Mouse (Mus musculus) hindbrain, embryonic 14.5 days (tissue): ENCODE results near the gene Glmp. TPM values are rescaled to one million over a fixed set of nuclear protein-coding genes. Genes with fewer than 3 reads are reported as not detected.

Source experiments
- ATAC-seq: fragments of 200-750 bp; cut with Nextera tagmentation; 2 replicates; pipeline ENCODE4 v1.8.0; 2017; ENCODE audit warnings: moderate number of reproducible peaks, mild to moderate bottlenecking, moderate TSS enrichment, moderate library complexity; ENCODE audit not compliant: low FRiP score
- DNase-seq: peaks from one replicate; pipeline ENCODE4 v3.0.0-alpha.2; 2015; ENCODE audit warnings: low spot score
- H3K27ac ChIP-seq: fragments of 300-500 bp; sonication (generic); 2 replicates; pipeline ENCODE4 v1.5.1; 2014; ENCODE audit warnings: mild to moderate bottlenecking, moderate library complexity
- H3K27me3 ChIP-seq: fragments of 300-500 bp; sonication (generic); 2 replicates; pipeline ENCODE4 v1.6.1; 2014; ENCODE audit warnings: mild to moderate bottlenecking, low read length, mixed read lengths; ENCODE audit not compliant: control insufficient read depth, insufficient read depth
- H3K36me3 ChIP-seq: fragments of 300-500 bp; sonication (generic); replicated peaks from 2 replicates; pipeline ENCODE4 v1.6.1; 2014; ENCODE audit not compliant: control insufficient read depth, insufficient read depth
- H3K4me1 ChIP-seq: fragments of 300-500 bp; sonication (generic); replicated peaks from 2 replicates; pipeline ENCODE4 v1.6.1; 2014; ENCODE audit warnings: antibody characterized with exemption, low read length, mixed read lengths; ENCODE audit not compliant: control insufficient read depth, insufficient read depth
- H3K4me2 ChIP-seq: fragments of 300-500 bp; sonication (generic); replicated peaks from 2 replicates; pipeline ENCODE4 v1.6.1; 2014; ENCODE audit warnings: mild to moderate bottlenecking, moderate library complexity
- H3K4me3 ChIP-seq: fragments of 300-500 bp; sonication (generic); replicated peaks from 2 replicates; pipeline ENCODE4 v1.5.1; 2014; ENCODE audit warnings: mild to moderate bottlenecking, low read length
- H3K9ac ChIP-seq: fragments of 300-500 bp; sonication (generic); 2 replicates; pipeline ENCODE4 v1.6.1; 2014
- H3K9me3 ChIP-seq: fragments of 300-500 bp; sonication (generic); 2 replicates; pipeline ENCODE4 v1.6.1; 2016; ENCODE audit warnings: low read length; ENCODE audit not compliant: control insufficient read depth
- WGBS: fragments of 180-500 bp; shearing (Covaris S2); extraction: QIAGEN DNeasy Blood & Tissue Kit; methylation state at CpG from one replicate; pipeline ENCODE4 v1.1.7; 2014; 5-methylcytosine and 5-hydroxymethylcytosine counted together
- polyA plus RNA-seq: library from polyadenylated mRNA; unstranded; fragments of >200 nt; fragmentation: Nextera tagmentation; extraction: Ambion mirVana; gene quantifications from 2 replicates; pipeline ENCODE4 v1.2.1, GENCODE M21; 2014

Gene Glmp
- polyA plus RNA-seq, 1 experiment from 2014 or later: 81.3 TPM

- no peaks in the 10 kb centered on the region for H3K27me3 ChIP-seq
- peak overlapping the region; percentile 95; the same call in 1 of the 2 replicates for H3K27ac ChIP-seq
- ATAC-seq (no peak), DNase-seq (no peak)
- no peaks in the 10 kb centered on the region for H3K9me3 ChIP-seq
- 0 out of 2 replicates have a peak, but pooled peaks cover 3% of the 10 kb centered on the region for H3K36me3 ChIP-seq
- WGBS: 42% methylated on average over 3 of the region's 3 CpGs
- H3K4me2 ChIP-seq: peak overlapping the region; percentile 76
- H3K9ac ChIP-seq: peak overlapping the region; percentile 87
- H3K4me3 ChIP-seq: peak overlapping the region; percentile 76
- H3K4me1 ChIP-seq: peaks cover 18% of the 10 kb centered on the region
Observed at GRCm38 (mm10) chr3:88334902-88335435, 10.1 kb downstream of the Glmp start.

- Histone ChIP-seq H3K36me3 (peaks cover 1% of the 10 kb centered on the region; the same call in 1 of the 2 replicates), H3K27ac (peak overlapping the region; percentile 95), H3K27me3 (no peaks in the 10 kb centered on the region), H3K4me2 (peak overlapping the region; percentile 76), H3K9me3 (no peaks in the 10 kb centered on the region), H3K4me3 (peak overlapping the region; percentile 76), H3K4me1 (peaks cover 18% of the 10 kb centered on the region), H3K9ac (peak overlapping the region; percentile 87)
- DNase-seq (no peak), ATAC-seq (peak; percentile 76)
- 1% methylated on average over 27 of the region's 27 CpGs for WGBS
Observed at GRCm38 (mm10) chr3:88335436-88336053, 10.7 kb downstream of the Glmp start.

GRCm38 (mm10) chr3:88336058-88337013 is 11.5 kb downstream of the Glmp start, which contains the start of the genes Tmem79 and Smg5:
Gene Tmem79, minus strand, starts transcription at chr3:88336148.
Gene Smg5, plus strand, starts transcription at chr3:88336260.
- 2% methylated on average over 47 of the region's 66 CpGs for WGBS
- peak; percentile 96 for ATAC-seq
- peaks cover 6% of the 10 kb centered on the region for H3K36me3 ChIP-seq

GRCm38 (mm10) chr3:88337367-88338020 is 12.7 kb downstream of the Glmp start:
- no peak overlapping the region; the same call in 1 of the 2 replicates for H3K4me3 ChIP-seq

More at GRCm38 (mm10) chr3:88336058-88337013, 11.5 kb downstream of the Glmp start, which contains the start of the genes Tmem79 and Smg5:
- Histone ChIP-seq H3K4me3 (peak within 1 kb of the TSS; percentile 76), H3K9ac (peak within 1 kb of the TSS; percentile 87), H3K4me2 (peak within 1 kb of the TSS; percentile 76), H3K27me3 (no peaks in the 10 kb centered on the region), H3K27ac (peak within 1 kb of the TSS; percentile 95), H3K4me1 (peaks cover 18% of the 10 kb centered on the region), H3K9me3 (no peaks in the 10 kb centered on the region)
- DNase-seq: peak; percentile 95

GRCm38 (mm10) chr3:88338316-88338715 is 13.5 kb downstream of the Glmp start:
- Histone ChIP-seq H3K9me3 (no peaks in the 10 kb centered on the region), H3K4me1 (peaks cover 18% of the 10 kb centered on the region), H3K27ac (no peak overlapping the region), H3K4me3 (no peak overlapping the region), H3K4me2 (no peak overlapping the region), H3K27me3 (no peaks in the 10 kb centered on the region), H3K9ac (no peak overlapping the region), H3K36me3 (peaks cover 26% of the 10 kb centered on the region)
- WGBS: 96% methylated on average over 7 of the region's 7 CpGs
- DNase-seq (no peak), ATAC-seq (no peak)

More at GRCm38 (mm10) chr3:88337367-88338020, 12.7 kb downstream of the Glmp start:
- Histone ChIP-seq H3K36me3 (peaks cover 18% of the 10 kb centered on the region), H3K4me2 (peak overlapping the region; percentile 76), H3K9ac (no peak overlapping the region), H3K27ac (no peak overlapping the region), H3K9me3 (no peaks in the 10 kb centered on the region), H3K27me3 (no peaks in the 10 kb centered on the region), H3K4me1 (peaks cover 18% of the 10 kb centered on the region)
- 82% methylated on average over 11 of the region's 11 CpGs for WGBS
- DNase-seq (no peak), ATAC-seq (no peak)

- no peak overlapping the region for H3K4me3 ChIP-seq
- ATAC-seq: no peak
- H3K9me3 ChIP-seq: no peaks in the 10 kb centered on the region
- peaks cover 18% of the 10 kb centered on the region for H3K4me1 ChIP-seq
- H3K27me3 ChIP-seq: no peaks in the 10 kb centered on the region
- no peak for DNase-seq
- H3K36me3 ChIP-seq: peaks cover 33% of the 10 kb centered on the region
- H3K27ac ChIP-seq: no peak overlapping the region
- no peak overlapping the region for H3K9ac ChIP-seq
- WGBS: 82% methylated on average over 3 of the region's 3 CpGs
- no peak overlapping the region for H3K4me2 ChIP-seq
Observed at GRCm38 (mm10) chr3:88339006-88339405, 14.2 kb downstream of the Glmp start.

GRCm38 (mm10) chr3:88350732-88351131 is 25.9 kb downstream of the Glmp start:
- Histone ChIP-seq H3K4me2 (no peak overlapping the region), H3K9ac (no peak overlapping the region), H3K4me3 (no peak overlapping the region), H3K9me3 (no peaks in the 10 kb centered on the region), H3K27me3 (no peaks in the 10 kb centered on the region), H3K27ac (no peak overlapping the region), H3K4me1 (no peaks in the 10 kb centered on the region), H3K36me3 (peaks cover 100% of the 10 kb centered on the region)
- DNase-seq (no peak), ATAC-seq (no peak)
- 95% methylated on average over 13 of the region's 13 CpGs for WGBS

GRCm38 (mm10) chr3:88352907-88353306 is 28.1 kb downstream of the Glmp start:
- H3K4me1 ChIP-seq: no peaks in the 10 kb centered on the region
- H3K27me3 ChIP-seq: no peaks in the 10 kb centered on the region
- no peak overlapping the region for H3K4me3 ChIP-seq
- peaks cover 100% of the 10 kb centered on the region for H3K36me3 ChIP-seq
- no peak for DNase-seq
- no peak overlapping the region for H3K27ac ChIP-seq
- 96% methylated on average over 9 of the region's 9 CpGs for WGBS
- no peaks in the 10 kb centered on the region for H3K9me3 ChIP-seq
- H3K4me2 ChIP-seq: no peak overlapping the region
- ATAC-seq: no peak
- H3K9ac ChIP-seq: no peak overlapping the region
